Mouse (Mus musculus): ENCODE data around the gene Erg. TPM values are rescaled to one million over a fixed set of nuclear protein-coding genes. Genes with fewer than 3 reads are reported as not detected.
A peak's percentile ranks its signal among the peaks of the same experiment; 100 is the strongest.

Gene Erg
- 10 to 100 TPM; 17.9 to 19.7 TPM for total RNA-seq (2021)
- long read RNA-seq, experiment 1, partial matches to known transcripts: 0 of 6 reads
- long read RNA-seq, experiment 1, other reads (novel, unspliced or antisense): 6 of 6 reads
- long read RNA-seq, experiment 2, partial matches to known transcripts: 0 of 4 reads
- long read RNA-seq, experiment 2, other reads (novel, unspliced or antisense): 3 of 4 reads

DNA sequence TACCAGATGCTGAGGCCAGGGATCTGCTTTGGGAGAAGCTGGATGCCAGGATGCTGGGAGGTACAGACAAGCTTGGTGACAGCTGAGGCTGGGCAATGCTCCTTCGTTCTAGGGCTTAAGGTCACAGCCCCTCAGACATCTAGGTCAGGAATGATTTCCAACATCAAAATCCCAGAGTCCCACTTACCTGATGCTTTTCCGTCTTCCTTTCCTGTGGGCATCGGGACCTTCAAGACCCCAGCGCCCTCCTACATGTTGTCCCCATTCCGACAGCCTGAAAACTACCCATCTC lies at the start of gene Erg:
TSS of gene Erg (minus strand) at position 283 of the 292 bp plus-strand sequence.
- intact Hi-C loops (cut with DNase I; ENCODE audit: low total_unique reads): no loop called here
- DNase-seq: no peak

DNA sequence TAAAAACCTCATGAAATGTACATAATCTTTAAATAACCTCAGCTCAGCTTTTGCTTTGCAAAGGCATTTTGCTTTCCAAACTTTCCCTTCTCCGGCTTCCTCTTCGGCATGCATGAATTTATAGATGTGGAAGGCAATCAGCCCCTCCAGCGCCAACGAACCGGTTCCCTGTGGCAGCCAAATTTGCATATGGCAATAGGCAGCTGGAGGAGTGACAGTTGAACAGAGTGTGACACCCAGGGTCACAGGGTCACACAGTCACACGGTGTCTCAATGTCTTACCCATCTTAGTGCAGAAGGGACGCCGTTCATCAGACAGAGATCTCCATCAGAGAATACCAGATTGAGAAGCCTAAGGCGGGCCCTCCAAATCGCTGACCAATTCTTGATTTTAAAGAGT lies 45.4 kb upstream of the Erg start:
- intact Hi-C loops (cut with DNase I; ENCODE audit: low total_unique reads): no loop called here
- DNase-seq: no peak

- intact Hi-C loops (cut with DNase I; ENCODE audit: low total_unique reads): no loop called here
These were observed 37.7 kb upstream of the Erg start for GRCm38 (mm10) chr16:95623876-95624770.

GRCm38 (mm10) chr16:95623056-95623455 lies 36.7 kb upstream of the Erg start:
- intact Hi-C loops (cut with DNase I; ENCODE audit: low total_unique reads): no loop called here
- DNase-seq: no peak

More at GRCm38 (mm10) chr16:95623876-95624770, 37.7 kb upstream of the Erg start:
- no peak for DNase-seq

- intact Hi-C loops (cut with DNase I; ENCODE audit: low total_unique reads): no loop called here
- no peak for DNase-seq
These were observed 33.5 kb upstream of the Erg start for GRCm38 (mm10) chr16:95619859-95620325.

DNA sequence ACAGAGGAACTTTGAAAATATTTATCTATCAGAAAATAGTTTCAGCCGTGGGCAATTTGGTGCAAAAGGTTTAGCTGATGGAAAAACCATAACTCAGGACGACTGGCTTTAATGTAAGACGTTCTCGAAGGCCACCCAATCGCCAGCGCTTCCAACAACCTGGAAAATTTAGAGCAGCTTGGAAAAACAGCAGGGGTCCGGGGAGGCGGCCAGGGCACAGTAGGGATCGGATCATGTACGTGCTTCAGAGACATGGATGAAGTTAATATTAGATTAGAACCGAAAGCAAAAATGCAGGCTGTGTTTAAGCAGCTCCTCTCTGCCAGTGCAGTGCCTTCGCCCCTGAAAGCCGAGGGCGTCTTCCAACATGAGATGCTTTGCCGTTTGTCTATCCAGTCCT lies 31.8 kb upstream of the Erg start:
- DNase-seq: no peak
- intact Hi-C loops (cut with DNase I; ENCODE audit: low total_unique reads): no loop called here

- intact Hi-C loops (cut with DNase I; ENCODE audit: low total_unique reads): no loop called here
- DNase-seq: no peak
These were observed 31.3 kb upstream of the Erg start for GRCm38 (mm10) chr16:95617720-95618119.

GRCm38 (mm10) chr16:95615579-95615978 lies 29.2 kb upstream of the Erg start:
- peak; percentile 23 for DNase-seq
- intact Hi-C loops (cut with DNase I; ENCODE audit: low total_unique reads): no loop called here

DNA sequence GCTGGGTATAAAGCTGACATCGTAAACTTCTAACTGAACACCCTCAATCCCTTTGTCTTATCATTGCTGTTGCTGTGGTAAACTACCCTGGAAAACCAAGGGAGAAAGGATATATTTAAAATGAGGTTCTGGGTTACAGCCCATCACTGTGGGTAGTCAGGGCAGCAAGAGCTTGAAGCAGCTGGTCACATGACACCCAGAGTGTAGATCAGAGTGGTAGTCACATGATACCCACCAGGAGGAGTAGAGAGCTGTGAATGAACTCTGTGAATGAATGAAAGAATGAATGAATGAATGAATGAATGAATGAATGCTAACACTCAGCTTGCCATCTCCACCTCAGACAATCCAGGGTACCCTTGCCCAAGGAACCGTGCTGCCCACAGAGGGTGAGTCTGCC lies 28.1 kb upstream of the Erg start:
- no peak for DNase-seq

GRCm38 (mm10) chr16:95611982-95612746 lies 25.8 kb upstream of the Erg start:
- intact Hi-C loops (cut with DNase I; ENCODE audit: low total_unique reads): no loop called here
- no peak for DNase-seq

More for the DNA sequence above, 28.1 kb upstream of the Erg start:
- intact Hi-C loops (cut with DNase I; ENCODE audit: low total_unique reads): no loop called here

- DNase-seq: no peak
- intact Hi-C loops (cut with DNase I; ENCODE audit: low total_unique reads): no loop called here
These were observed 22.2 kb upstream of the Erg start for GRCm38 (mm10) chr16:95608624-95609023.

GRCm38 (mm10) chr16:95605304-95605703 lies 18.9 kb upstream of the Erg start:
- DNase-seq: peak; percentile 74
- intact Hi-C loops (cut with DNase I; ENCODE audit: low total_unique reads): no loop called here

GRCm38 (mm10) chr16:95602504-95602903 lies 16.1 kb upstream of the Erg start:
- DNase-seq: no peak
- intact Hi-C loops (cut with DNase I; ENCODE audit: low total_unique reads): no loop called here

DNA sequence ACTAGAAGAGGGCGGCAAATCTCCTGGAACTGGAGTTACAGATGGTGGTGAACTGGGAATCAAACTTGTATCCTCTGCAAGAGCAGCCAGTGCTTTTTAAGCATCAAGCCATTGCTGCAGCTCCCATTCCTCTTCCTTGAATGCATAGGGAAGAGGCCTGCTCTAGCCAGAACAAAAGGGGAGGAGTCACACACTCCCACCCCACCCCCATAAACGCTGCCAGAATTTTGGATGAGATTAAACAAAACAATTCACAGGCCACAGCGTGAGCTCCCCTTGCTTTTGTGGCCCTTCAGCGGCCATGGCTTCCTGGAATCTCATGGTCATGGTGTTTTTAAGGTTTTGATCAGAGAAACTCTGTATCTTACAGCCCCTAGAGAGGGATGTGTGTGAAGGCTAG lies 15.4 kb upstream of the Erg start:
- no peak for DNase-seq
- intact Hi-C loops (cut with DNase I; ENCODE audit: low total_unique reads): no loop called here

GRCm38 (mm10) chr16:95601219-95601580 lies 14.8 kb upstream of the Erg start:
- intact Hi-C loops (cut with DNase I; ENCODE audit: low total_unique reads): no loop called here
- no peak for DNase-seq

DNA sequence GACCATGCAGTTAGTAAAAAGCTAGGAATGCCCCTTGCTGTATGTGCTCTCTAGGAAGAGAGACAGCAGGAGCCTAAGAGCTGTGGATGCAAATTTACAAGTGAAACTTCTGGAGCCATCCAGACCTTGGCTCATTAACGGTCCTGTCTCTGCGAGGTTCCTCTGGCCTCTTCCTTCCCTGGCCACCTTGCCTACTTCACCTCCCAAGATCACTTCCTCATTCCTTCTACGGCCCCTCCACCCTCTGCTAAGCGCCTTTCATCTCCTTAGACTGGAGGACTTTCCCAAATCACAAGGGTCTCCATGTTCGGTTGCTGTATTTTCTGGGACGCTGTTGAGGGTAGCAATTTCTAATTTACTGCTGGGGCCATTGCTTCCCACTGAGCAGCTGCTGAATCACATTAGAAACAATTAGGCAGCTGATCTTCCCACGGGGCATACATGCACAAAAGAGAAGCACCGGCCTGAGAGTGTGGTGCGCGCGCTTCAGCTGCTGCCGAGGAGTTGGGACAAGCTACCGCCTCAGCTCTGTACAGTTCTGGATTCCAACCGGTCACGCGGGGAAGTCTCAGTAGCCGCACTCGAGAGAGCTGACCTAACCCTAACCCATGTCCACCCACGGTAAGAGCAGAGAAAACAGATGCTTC lies 14.3 kb upstream of the Erg start:
- intact Hi-C loops (cut with DNase I; ENCODE audit: low total_unique reads): no loop called here
- no peak for DNase-seq

DNA sequence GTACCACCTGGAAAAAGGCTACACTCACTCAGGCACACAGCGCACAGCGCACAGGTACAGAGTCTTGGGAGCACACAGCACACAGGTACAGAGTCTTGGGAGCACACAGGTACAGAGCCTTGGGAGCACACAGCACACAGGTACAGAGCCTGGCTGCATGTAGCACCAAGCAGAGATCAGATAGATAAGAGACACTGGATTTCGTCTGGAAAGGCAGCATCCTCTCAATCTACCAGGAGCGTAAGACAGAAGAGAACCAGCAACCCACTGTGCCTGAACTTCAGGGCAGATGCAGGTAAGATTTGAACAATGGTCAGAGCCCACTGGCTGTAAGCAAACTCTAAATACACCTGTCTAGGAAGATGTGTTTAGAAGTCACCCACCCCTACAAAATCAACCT lies 12.5 kb upstream of the Erg start:
- intact Hi-C loops (cut with DNase I; ENCODE audit: low total_unique reads): no loop called here
- no peak for DNase-seq

- DNase-seq: no peak
- intact Hi-C loops (cut with DNase I; ENCODE audit: low total_unique reads): no loop called here
These were observed 11.2 kb upstream of the Erg start for GRCm38 (mm10) chr16:95597578-95597951.

GRCm38 (mm10) chr16:95596884-95597577 lies 10.6 kb upstream of the Erg start:
- intact Hi-C loops (cut with DNase I; ENCODE audit: low total_unique reads): no loop called here
- DNase-seq: no peak

DNA sequence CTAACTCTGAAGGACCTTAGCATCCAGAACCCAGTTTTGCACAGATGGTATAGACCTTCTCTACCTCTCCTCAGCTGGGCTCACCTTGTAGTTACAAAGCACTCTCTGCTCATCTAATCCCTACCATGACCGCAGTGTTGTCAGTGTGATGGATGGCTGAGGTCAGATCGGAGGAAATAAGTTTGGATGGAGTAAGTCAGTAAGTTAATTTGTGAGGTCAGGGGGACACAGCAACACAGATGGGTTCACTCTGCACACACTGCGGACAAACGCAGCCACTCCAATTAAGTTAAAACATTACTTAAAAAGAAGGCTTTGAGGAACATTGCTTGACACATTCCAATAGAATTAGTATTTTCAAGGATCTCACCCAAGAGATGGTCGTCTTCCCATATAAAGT lies 2.5 kb upstream of the Erg start:
- intact Hi-C loops (cut with DNase I; ENCODE audit: low total_unique reads): no loop called here
- no peak for DNase-seq
